Mouse (Mus musculus) liver, postnatal 0 days (tissue): Measurements from ENCODE around the gene 1110008P14Rik.

Source experiments
- CTCF ChIP-seq: sonication (generic); IDR thresholded peaks from 2 replicates; pipeline ENCODE4 v1.5.1; 2016; ENCODE audit warnings: antibody characterized with exemption, low read depth
- EP300 ChIP-seq: IDR thresholded peaks from 2 replicates; pipeline ENCODE4 v1.6.1; 2016; ENCODE audit warnings: antibody characterized with exemption, low read depth, mild to moderate bottlenecking

DNA sequence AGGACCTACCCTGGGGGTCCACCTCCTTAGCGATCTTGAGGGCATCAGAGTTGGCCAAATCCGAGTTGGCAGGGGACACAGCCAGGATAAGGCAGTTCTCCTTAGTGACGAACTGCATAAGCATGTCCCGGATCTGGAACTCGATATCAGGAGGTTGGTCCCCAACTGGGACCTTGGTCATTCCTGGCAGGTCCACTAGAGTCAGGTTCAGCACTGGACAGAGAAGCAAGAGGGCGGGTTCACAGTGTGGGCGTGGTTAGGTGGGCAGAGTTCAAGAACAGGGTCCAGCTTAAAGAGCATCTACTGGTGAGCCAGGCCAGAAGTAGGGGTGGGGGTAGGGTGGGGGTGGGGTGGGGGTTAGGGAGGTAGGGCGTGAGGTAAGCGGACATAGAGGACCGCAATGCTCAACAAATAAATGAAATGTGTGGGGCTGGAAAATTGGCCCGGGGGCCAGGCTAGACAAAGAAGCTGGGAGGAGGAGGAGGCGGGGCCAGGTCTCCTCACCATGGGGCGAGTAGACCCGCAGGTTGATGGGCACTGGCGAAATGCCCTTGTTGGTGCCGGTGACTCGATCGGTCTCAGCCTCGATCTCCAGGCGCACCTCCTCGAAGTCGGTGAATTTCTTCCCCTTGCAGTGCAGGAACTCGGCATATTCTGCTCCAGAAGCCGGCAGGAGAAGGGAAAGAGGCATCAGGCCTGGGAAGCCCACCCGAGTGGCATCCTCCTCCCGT is 41.7 kb downstream of the 1110008P14Rik start:
- TF ChIP-seq EP300 (no peak), CTCF (no peak)
